Mouse (Mus musculus) intestine, embryonic 16.5 days (tissue): ENCODE measurements at regions not wholly inside any gene's neighbourhood (a gene's known extent, or its start where the extent isn't known, plus 50 kb on each side); places are given as distances from the start of the nearest gene placed in this dataset.

Experiments
- ATAC-seq: fragments of 200-750 bp; cut with Nextera tagmentation; 2 replicates; pipeline ENCODE4 v1.8.0; 2017; ENCODE audit warnings: moderate TSS enrichment, moderate library complexity
- H3K27ac ChIP-seq: fragments of 300-500 bp; sonication (generic); 2 replicates; pipeline ENCODE4 v1.5.1; 2014; ENCODE audit warnings: mild to moderate bottlenecking, low read length
- H3K27me3 ChIP-seq: fragments of 300-500 bp; sonication (generic); replicated peaks from 2 replicates; pipeline ENCODE4 v1.6.1; 2014; ENCODE audit warnings: low read length, control low read depth, mixed read lengths; ENCODE audit not compliant: control insufficient read depth, insufficient read depth
- H3K36me3 ChIP-seq: fragments of 300-500 bp; sonication (generic); 2 replicates; pipeline ENCODE4 v1.6.1; 2014; ENCODE audit warnings: low read length, control low read depth; ENCODE audit not compliant: control insufficient read depth, insufficient read depth
- H3K4me1 ChIP-seq: fragments of 300-500 bp; sonication (generic); 2 replicates; pipeline ENCODE4 v1.6.1; 2014; ENCODE audit warnings: low read length, control low read depth, mixed read lengths; ENCODE audit not compliant: control insufficient read depth, insufficient read depth
- H3K4me2 ChIP-seq: fragments of 300-500 bp; sonication (generic); 2 replicates; pipeline ENCODE4 v1.6.1; 2014; ENCODE audit warnings: low read depth, low read length, control low read depth
- H3K4me3 ChIP-seq: fragments of 300-500 bp; sonication (generic); 2 replicates; pipeline ENCODE4 v1.5.1; 2014; ENCODE audit warnings: mild to moderate bottlenecking, low read length
- H3K9ac ChIP-seq: fragments of 300-500 bp; sonication (generic); 2 replicates; pipeline ENCODE4 v1.6.1; 2014; ENCODE audit warnings: low read depth, low read length
- H3K9me3 ChIP-seq: fragments of 300-500 bp; sonication (generic); 2 replicates; pipeline ENCODE4 v1.6.1; 2016; ENCODE audit warnings: low read length, control low read depth; ENCODE audit not compliant: control insufficient read depth
- WGBS: fragments of 180-500 bp; shearing (Covaris S2); extraction: QIAGEN DNeasy Blood & Tissue Kit; methylation state at CpG from one replicate; pipeline ENCODE4 v1.1.7; 2014; 5-methylcytosine and 5-hydroxymethylcytosine counted together

- ATAC-seq = no peak
- H3K4me1 ChIP-seq = no peaks in the 10 kb centered on the region
- no peaks in the 10 kb centered on the region for H3K36me3 ChIP-seq
- 80% methylated on average over 2 of the region's 2 CpGs for WGBS
- H3K27me3 ChIP-seq = no peaks in the 10 kb centered on the region
- no peak overlapping the region for H3K27ac ChIP-seq
- no peaks in the 10 kb centered on the region for H3K9me3 ChIP-seq
- H3K4me2 ChIP-seq = no peak overlapping the region
- H3K4me3 ChIP-seq = no peak overlapping the region
- H3K9ac ChIP-seq = no peak overlapping the region
Observed at GRCm38 (mm10) chr10:109528096-109528495, 517.3 kb upstream of the Syt1 start.

GRCm38 (mm10) chr10:109521681-109522080 is 510.9 kb upstream of the Syt1 start:
- Histone ChIP-seq H3K4me1 (no peaks in the 10 kb centered on the region), H3K36me3 (no peaks in the 10 kb centered on the region), H3K27me3 (no peaks in the 10 kb centered on the region), H3K4me2 (no peak overlapping the region), H3K4me3 (no peak overlapping the region), H3K9ac (no peak overlapping the region), H3K9me3 (no peaks in the 10 kb centered on the region), H3K27ac (no peak overlapping the region)
- 36% methylated on average over 2 of the region's 2 CpGs for WGBS
- ATAC-seq = no peak

- Histone ChIP-seq H3K4me2 (no peak overlapping the region), H3K27ac (no peak overlapping the region), H3K27me3 (no peaks in the 10 kb centered on the region), H3K36me3 (no peaks in the 10 kb centered on the region), H3K9ac (no peak overlapping the region), H3K9me3 (no peaks in the 10 kb centered on the region), H3K4me3 (no peak overlapping the region), H3K4me1 (no peaks in the 10 kb centered on the region)
- ATAC-seq = no peak
- WGBS = 71% methylated on average over 1 of the region's 1 CpGs
Observed at GRCm38 (mm10) chr10:109517664-109518063, 506.9 kb upstream of the Syt1 start.

- H3K4me3 ChIP-seq = no peak overlapping the region
- no peaks in the 10 kb centered on the region for H3K9me3 ChIP-seq
- no peaks in the 10 kb centered on the region for H3K36me3 ChIP-seq
- 74% methylated on average over 3 of the region's 3 CpGs for WGBS
- H3K4me1 ChIP-seq = no peaks in the 10 kb centered on the region
- H3K9ac ChIP-seq = no peak overlapping the region
- no peak overlapping the region for H3K27ac ChIP-seq
- H3K27me3 ChIP-seq = no peaks in the 10 kb centered on the region
- H3K4me2 ChIP-seq = no peak overlapping the region
- no peak for ATAC-seq
Observed at GRCm38 (mm10) chr10:109515225-109515624, 504.4 kb upstream of the Syt1 start.

- Histone ChIP-seq H3K4me2 (no peak overlapping the region), H3K4me1 (no peaks in the 10 kb centered on the region), H3K36me3 (no peaks in the 10 kb centered on the region), H3K27ac (no peak overlapping the region), H3K9ac (no peak overlapping the region), H3K27me3 (no peaks in the 10 kb centered on the region), H3K9me3 (no peaks in the 10 kb centered on the region), H3K4me3 (no peak overlapping the region)
- ATAC-seq = no peak
- WGBS = 53% methylated on average over 1 of the region's 1 CpGs
Observed at GRCm38 (mm10) chr10:109510917-109511715, 500.3 kb upstream of the Syt1 start.

- ATAC-seq = no peak
- WGBS = 27% methylated on average over 1 of the region's 1 CpGs
Observed at GRCm38 (mm10) chr10:109508553-109508952, 497.8 kb upstream of the Syt1 start.

GRCm38 (mm10) chr10:109507228-109507627 is 496.4 kb upstream of the Syt1 start:
- Histone ChIP-seq H3K4me3 (no peak overlapping the region), H3K9me3 (no peaks in the 10 kb centered on the region), H3K9ac (no peak overlapping the region), H3K4me2 (no peak overlapping the region), H3K36me3 (no peaks in the 10 kb centered on the region), H3K27me3 (no peaks in the 10 kb centered on the region), H3K4me1 (no peaks in the 10 kb centered on the region), H3K27ac (no peak overlapping the region)
- 73% methylated on average over 3 of the region's 3 CpGs for WGBS
- no peak for ATAC-seq

More at GRCm38 (mm10) chr10:109508553-109508952, 497.8 kb upstream of the Syt1 start:
- no peak overlapping the region for H3K9ac ChIP-seq
- no peak overlapping the region for H3K4me3 ChIP-seq
- no peaks in the 10 kb centered on the region for H3K4me1 ChIP-seq
- H3K27ac ChIP-seq = no peak overlapping the region
- no peak overlapping the region for H3K4me2 ChIP-seq
- H3K36me3 ChIP-seq = no peaks in the 10 kb centered on the region
- no peaks in the 10 kb centered on the region for H3K9me3 ChIP-seq
- H3K27me3 ChIP-seq = no peaks in the 10 kb centered on the region

GRCm38 (mm10) chr10:109504683-109505082 is 493.9 kb upstream of the Syt1 start:
- Histone ChIP-seq H3K36me3 (no peaks in the 10 kb centered on the region), H3K9ac (no peak overlapping the region), H3K4me1 (no peaks in the 10 kb centered on the region), H3K4me3 (no peak overlapping the region), H3K27me3 (no peaks in the 10 kb centered on the region), H3K4me2 (no peak overlapping the region), H3K9me3 (no peaks in the 10 kb centered on the region), H3K27ac (no peak overlapping the region)
- WGBS = 63% methylated on average over 4 of the region's 4 CpGs
- no peak for ATAC-seq

GRCm38 (mm10) chr10:109500861-109501260 is 490.1 kb upstream of the Syt1 start:
- no peak overlapping the region for H3K4me2 ChIP-seq

GRCm38 (mm10) chr10:109498301-109498700 is 487.5 kb upstream of the Syt1 start:
- no peaks in the 10 kb centered on the region for H3K9me3 ChIP-seq
- H3K4me2 ChIP-seq = no peak overlapping the region
- H3K27ac ChIP-seq = no peak overlapping the region
- 56% methylated on average over 3 of the region's 3 CpGs for WGBS
- no peaks in the 10 kb centered on the region for H3K36me3 ChIP-seq
- H3K27me3 ChIP-seq = no peaks in the 10 kb centered on the region
- ATAC-seq = no peak
- no peak overlapping the region for H3K4me3 ChIP-seq
- no peaks in the 10 kb centered on the region for H3K4me1 ChIP-seq
- H3K9ac ChIP-seq = no peak overlapping the region

More at GRCm38 (mm10) chr10:109500861-109501260, 490.1 kb upstream of the Syt1 start:
- no peak overlapping the region for H3K9ac ChIP-seq
- H3K27ac ChIP-seq = no peak overlapping the region
- no peaks in the 10 kb centered on the region for H3K4me1 ChIP-seq
- no peak for ATAC-seq
- H3K4me3 ChIP-seq = no peak overlapping the region
- H3K27me3 ChIP-seq = no peaks in the 10 kb centered on the region
- no peaks in the 10 kb centered on the region for H3K36me3 ChIP-seq
- no peaks in the 10 kb centered on the region for H3K9me3 ChIP-seq
